Mouse (Mus musculus) MEL (cell line): Measurements from ENCODE around the gene Vps51. TPM values are rescaled to one million over a fixed set of nuclear protein-coding genes. Genes with fewer than 3 reads are reported as not detected.
A peak's percentile ranks its signal among the peaks of the same experiment; 100 is the strongest.

Experiments used
- DNase-seq: peaks from one replicate; pipeline ENCODE4 v3.0.0; 2011; ENCODE audit warnings: low read depth, low spot score
- H3K27ac ChIP-seq: 2 replicates; pipeline ENCODE4 v1.5.1; 2012; ENCODE audit warnings: low read depth, mild to moderate bottlenecking, control low read depth, low read length, moderate library complexity; ENCODE audit not compliant: control insufficient read depth
- H3K27me3 ChIP-seq, 2 experiments: fragments of 150-350 bp in 1 of 2; sonication (generic) in 1 of 2; 2 replicates each; pipeline ENCODE4 v1.6.1; 2012; ENCODE audit warnings: low read length in 2 of 2, mild to moderate bottlenecking in 2 of 2, improper control_type of control experiment in 1 of 2, moderate library complexity in 1 of 2; ENCODE audit not compliant: insufficient read depth in 2 of 2, control insufficient read depth in 1 of 2
- H3K36me3 ChIP-seq, 2 experiments: 2 replicates each; pipeline ENCODE4 v1.6.1; 2012 to 2014; ENCODE audit warnings: low read length in 2 of 2, improper control_type of control experiment in 1 of 2, inconsistent platforms in 1 of 2, mild to moderate bottlenecking in 1 of 2; ENCODE audit not compliant: insufficient read depth in 2 of 2, control insufficient read depth in 1 of 2
- H3K4me1 ChIP-seq, 2 experiments: fragments of 150-350 bp in 1 of 2; sonication (generic) in 1 of 2; 2 replicates each; pipeline ENCODE4 v1.6.1; 2012; ENCODE audit warnings: low read length in 2 of 2, improper control_type of control experiment in 1 of 2, mild to moderate bottlenecking in 1 of 2; ENCODE audit not compliant: insufficient read depth in 2 of 2, control insufficient read depth in 1 of 2
- H3K4me3 ChIP-seq, 2 experiments: fragments of 150-350 bp in 1 of 2; sonication (generic) in 1 of 2; 2 replicates each; pipeline ENCODE4 v1.5.1; 2012; ENCODE audit warnings: low read depth in 2 of 2, low read length in 2 of 2, mild to moderate bottlenecking in 2 of 2, moderate library complexity in 2 of 2, control low read depth in 1 of 2, improper control_type of control experiment in 1 of 2; ENCODE audit not compliant: control insufficient read depth in 1 of 2, insufficient read depth in 1 of 2
- H3K79me2 ChIP-seq: 2 replicates; pipeline ENCODE4 v1.6.1; 2012; ENCODE audit warnings: mild to moderate bottlenecking, low read length, moderate library complexity; ENCODE audit not compliant: control insufficient read depth, poor library complexity, insufficient read depth
- H3K9ac ChIP-seq: 2 replicates; pipeline ENCODE4 v1.6.1; 2012; ENCODE audit warnings: low read depth, mild to moderate bottlenecking, control low read depth, low read length, moderate library complexity; ENCODE audit not compliant: control insufficient read depth, poor library complexity, severe bottlenecking
- H3K9me3 ChIP-seq: fragments of 150-350 bp; sonication (generic); replicated peaks from 2 replicates; pipeline ENCODE4 v1.6.1; 2012; ENCODE audit warnings: mild to moderate bottlenecking, low read length, improper control_type of control experiment, moderate library complexity; ENCODE audit not compliant: insufficient read depth
- CHD1 ChIP-seq: IDR thresholded peaks from 2 replicates; pipeline ENCODE4 v1.6.1; 2012; ENCODE audit warnings: low read depth, mild to moderate bottlenecking, inconsistent platforms, low read length, improper control_type of control experiment
- CHD2 ChIP-seq: IDR thresholded peaks from 2 replicates; pipeline ENCODE4 v1.6.1; 2011; ENCODE audit warnings: low read length, improper control_type of control experiment
- CTCF ChIP-seq, 3 experiments: IDR thresholded peaks in 2 of 3; conservative IDR thresholded peaks in 1 of 3; 2 replicates each; pipeline ENCODE4 v1.5.1; 2011 to 2012; ENCODE audit warnings: low read length in 3 of 3, low read depth in 2 of 3, mild to moderate bottlenecking in 2 of 3, improper control_type of control experiment in 1 of 3, inconsistent platforms in 1 of 3, mixed read lengths in 1 of 3, moderate library complexity in 1 of 3; ENCODE audit not compliant: control insufficient read depth in 1 of 3, insufficient read depth in 1 of 3, poor library complexity in 1 of 3, severe bottlenecking in 1 of 3
- E2F4 ChIP-seq: IDR thresholded peaks from 2 replicates; pipeline ENCODE4 v1.6.1; 2011; ENCODE audit warnings: low read depth, low read length, improper control_type of control experiment, borderline replicate concordance
- ELF1 ChIP-seq: IDR thresholded peaks from 2 replicates; pipeline ENCODE4 v1.6.1; 2014; ENCODE audit warnings: low read depth, mild to moderate bottlenecking, inconsistent platforms, low read length, improper control_type of control experiment, moderate library complexity
- EP300 ChIP-seq, 2 experiments: IDR thresholded peaks; 2 replicates each; pipeline ENCODE4 v1.6.1; 2011; ENCODE audit warnings: improper control_type of control experiment in 2 of 2, low read length in 2 of 2, low read depth in 1 of 2, mild to moderate bottlenecking in 1 of 2
- ETS1 ChIP-seq: IDR thresholded peaks from 2 replicates; pipeline ENCODE4 v1.6.1; 2012; ENCODE audit warnings: low read depth, mild to moderate bottlenecking, inconsistent platforms, low read length, improper control_type of control experiment, moderate library complexity
- GATA1 ChIP-seq: IDR thresholded peaks from 2 replicates; pipeline ENCODE4 v1.6.1; 2011; ENCODE audit warnings: low read depth, low read length, improper control_type of control experiment
- HCFC1 ChIP-seq: IDR thresholded peaks from 2 replicates; pipeline ENCODE4 v1.6.1; 2012; ENCODE audit warnings: low read depth, mild to moderate bottlenecking, inconsistent platforms, low read length, improper control_type of control experiment, moderate library complexity
- JUND ChIP-seq: IDR thresholded peaks from 2 replicates; pipeline ENCODE4 v1.6.1; 2011; ENCODE audit warnings: low read depth, mild to moderate bottlenecking, improper control_type of control experiment, low read length
- KAT2A ChIP-seq: conservative IDR thresholded peaks from 2 replicates; pipeline ENCODE4 v1.6.1; 2012; ENCODE audit warnings: low read depth, low read length, improper control_type of control experiment, inconsistent platforms
- MAX ChIP-seq: IDR thresholded peaks from 2 replicates; pipeline ENCODE4 v1.6.1; 2011; ENCODE audit warnings: low read length, improper control_type of control experiment
- MAZ ChIP-seq: IDR thresholded peaks from 2 replicates; pipeline ENCODE4 v1.6.1; 2012; ENCODE audit warnings: low read depth, mild to moderate bottlenecking, inconsistent platforms, low read length, improper control_type of control experiment
- MEF2A ChIP-seq: IDR thresholded peaks from 2 replicates; pipeline ENCODE4 v1.6.1; 2014; ENCODE audit warnings: low read depth, mild to moderate bottlenecking, inconsistent platforms, low read length, improper control_type of control experiment; ENCODE audit not compliant: poor library complexity, insufficient replicate concordance, severe bottlenecking; ENCODE audit errors: extremely low read depth
- MYB ChIP-seq: IDR thresholded peaks from 2 replicates; pipeline ENCODE4 v1.6.1; 2011; ENCODE audit warnings: mild to moderate bottlenecking, low read depth, low read length, improper control_type of control experiment
- MYC ChIP-seq: IDR thresholded peaks from 2 replicates; pipeline ENCODE4 v1.6.1; 2011; ENCODE audit warnings: low read depth, mild to moderate bottlenecking, low read length, improper control_type of control experiment, moderate library complexity
- NELFE ChIP-seq: IDR thresholded peaks from 2 replicates; pipeline ENCODE4 v1.6.1; 2011; ENCODE audit warnings: low read depth, low read length, improper control_type of control experiment
- POLR2A ChIP-seq, 2 experiments: IDR thresholded peaks; 2 replicates each; pipeline ENCODE4 v1.6.1; 2011 to 2012; ENCODE audit warnings: low read length in 2 of 2, mild to moderate bottlenecking in 2 of 2, control low read depth in 1 of 2, improper control_type of control experiment in 1 of 2, low read depth in 1 of 2, moderate library complexity in 1 of 2; ENCODE audit not compliant: control insufficient read depth in 1 of 2, insufficient read depth in 1 of 2, poor library complexity in 1 of 2
- POLR2AphosphoS2 ChIP-seq: IDR thresholded peaks from 2 replicates; pipeline ENCODE4 v1.6.1; 2011; ENCODE audit warnings: low read length, improper control_type of control experiment
- POLR2AphosphoS5 ChIP-seq: IDR thresholded peaks from 2 replicates; pipeline ENCODE4 v1.6.1; 2012; ENCODE audit warnings: low read depth, borderline replicate concordance, mild to moderate bottlenecking, inconsistent platforms, low read length, moderate library complexity, mixed read lengths
- RAD21 ChIP-seq: IDR thresholded peaks from 2 replicates; pipeline ENCODE4 v1.6.1; 2011; ENCODE audit warnings: mild to moderate bottlenecking, low read depth, low read length, improper control_type of control experiment
- RCOR1 ChIP-seq: IDR thresholded peaks from 2 replicates; pipeline ENCODE4 v1.6.1; 2012; ENCODE audit warnings: low read depth, mild to moderate bottlenecking, inconsistent platforms, low read length, improper control_type of control experiment
- SIN3A ChIP-seq: IDR thresholded peaks from 2 replicates; pipeline ENCODE4 v1.6.1; 2012; ENCODE audit warnings: low read length, improper control_type of control experiment, inconsistent platforms
- SMC3 ChIP-seq: IDR thresholded peaks from 2 replicates; pipeline ENCODE4 v1.6.1; 2011; ENCODE audit warnings: low read depth, low read length, improper control_type of control experiment
- TAL1 ChIP-seq: IDR thresholded peaks from 2 replicates; pipeline ENCODE4 v1.6.1; 2012; ENCODE audit warnings: mild to moderate bottlenecking, inconsistent platforms, low read length, moderate library complexity, mixed read lengths
- TBP ChIP-seq: IDR thresholded peaks from 2 replicates; pipeline ENCODE4 v1.8.0; 2011; ENCODE audit warnings: low read depth, low read length, improper control_type of control experiment
- UBTF ChIP-seq: IDR thresholded peaks from 2 replicates; pipeline ENCODE4 v1.6.1; 2012; ENCODE audit warnings: low read depth, mild to moderate bottlenecking, inconsistent platforms, low read length, improper control_type of control experiment, moderate library complexity, borderline replicate concordance; ENCODE audit not compliant: insufficient read depth
- USF1 ChIP-seq: IDR thresholded peaks from 2 replicates; pipeline ENCODE4 v1.6.1; 2014; ENCODE audit warnings: low read depth, mild to moderate bottlenecking, inconsistent platforms, low read length, improper control_type of control experiment, moderate library complexity
- ZMIZ1 ChIP-seq: IDR thresholded peaks from 2 replicates; pipeline ENCODE4 v1.6.1; 2012; ENCODE audit warnings: low read depth, mild to moderate bottlenecking, inconsistent platforms, low read length, improper control_type of control experiment, moderate library complexity
- polyA plus RNA-seq, 2 experiments: library from polyadenylated mRNA; stranded (reverse) in 1 of 2; unstranded in 1 of 2; fragments of >175 nt in 1 of 2; fragments of >200 nt in 1 of 2; gene quantifications; 2 replicates each; pipeline versions ENCODE4 v1.2.1 to v1.2.4; 2012; ENCODE audit warnings: low replicate concordance in 2 of 2, low read depth in 1 of 2; ENCODE audit not compliant: insufficient read length in 2 of 2, insufficient read depth in 1 of 2, missing spikeins in 1 of 2
- total RNA-seq: library from RNA; depleted of rRNA; stranded (reverse); fragments of 300-350 nt; gene quantifications from 2 replicates; pipeline ENCODE4 v1.2.3, GENCODE M21; 2012

Gene Vps51
- total and polyA plus RNA-seq, 3 experiments, result 29.4 to 60.5 TPM; not detected in 1

- DNase-seq, result no peak
- Histone ChIP-seq H3K79me2 (peaks cover 1% of the 10 kb centered on the region), H3K27ac (no peak overlapping the region), H3K4me3 (no peak overlapping the region), H3K9me3 (no peaks in the 10 kb centered on the region), H3K27me3 (no peaks in the 10 kb centered on the region; a peak in 1 of 4 replicates), H3K36me3 (peaks cover 0 to 12% of the 10 kb centered on the region in 2 experiments; a peak in 2 of 4 replicates), H3K9ac (no peak overlapping the region), H3K4me1 (peaks cover 4 to 8% of the 10 kb centered on the region in 2 experiments; a peak in 3 of 4 replicates)
- TF ChIP-seq UBTF (no peak), CTCF (IDR thresholded peaks at IDR 0.05 in 2 of 3, conservative IDR thresholded peaks at IDR 0.05 in 1 of 3; ENCODE audit: control insufficient read depth in 1 of 3, insufficient read depth in 1 of 3, low read depth in 2 of 3, low read length in 3 of 3, poor library complexity in 1 of 3, severe bottlenecking in 1 of 3) (peak in 2 of 3 experiments; percentile 10 to 14; a peak in 2 of 6 replicates), EP300 (IDR thresholded peaks at IDR 0.05; ENCODE audit: low read depth in 1 of 2, low read length in 2 of 2) (no peak), SMC3 (peak; percentile 28; the same call in 1 of the 2 replicates)
Observed at GRCm38 (mm10) chr19:6020276-6020675, 56.8 kb downstream of the Vps51 start.

- Histone ChIP-seq H3K9me3 (no peaks in the 10 kb centered on the region), H3K4me1 (peaks cover 4 to 16% of the 10 kb centered on the region in 2 experiments; a peak in 3 of 4 replicates), H3K27me3 (no peaks in the 10 kb centered on the region), H3K79me2 (peaks cover 10% of the 10 kb centered on the region), H3K9ac (peak overlapping the region; percentile 51), H3K27ac (peak overlapping the region; percentile 58), H3K4me3 (peak overlapping the region; percentile 40 to 48), H3K36me3 (peaks cover 0 to 15% of the 10 kb centered on the region in 2 experiments; a peak in 2 of 4 replicates)
- peak; percentile 93 for DNase-seq
- TF ChIP-seq CHD1 (no peak), ZMIZ1 (no peak), MAX (peak; percentile 89), MYB (no peak), JUND (0 out of 2 replicates have a peak, but pooled peaks have one; percentile 14), SIN3A (peak; percentile 91), NELFE (peak; percentile 50; the same call in 1 of the 2 replicates), HCFC1 (peak; percentile 45; the same call in 1 of the 2 replicates), USF1 (peak; percentile 87), POLR2A (IDR thresholded peaks at IDR 0.05; ENCODE audit: control insufficient read depth in 1 of 2, insufficient read depth in 1 of 2, low read depth in 1 of 2, low read length in 2 of 2, poor library complexity in 1 of 2) (peak; percentile 30 to 71; a peak in 2 of 4 replicates), TBP (peak; percentile 69), MAZ (no peak), ELF1 (peak; percentile 31; the same call in 1 of the 2 replicates), MEF2A (no peak), CTCF (IDR thresholded peaks at IDR 0.05 in 2 of 3, conservative IDR thresholded peaks at IDR 0.05 in 1 of 3; ENCODE audit: control insufficient read depth in 1 of 3, insufficient read depth in 1 of 3, low read depth in 2 of 3, low read length in 3 of 3, poor library complexity in 1 of 3, severe bottlenecking in 1 of 3) (peak; percentile 91 to 97 (median 93)), RAD21 (peak; percentile 91), KAT2A (no peak), RCOR1 (no peak), CHD2 (no peak), ETS1 (no peak), TAL1 (no peak), MYC (peak; percentile 96), POLR2AphosphoS2 (no peak), GATA1 (0 out of 2 replicates have a peak, but pooled peaks have one; percentile 24), EP300 (IDR thresholded peaks at IDR 0.05; ENCODE audit: low read depth in 1 of 2, low read length in 2 of 2) (no peak), E2F4 (no peak), POLR2AphosphoS5 (no peak)
Observed at GRCm38 (mm10) chr19:6018142-6019089, 58.6 kb downstream of the Vps51 start.
